Mouse (Mus musculus): Measurements from ENCODE around the gene Med10.

Gene Med10

DNA sequence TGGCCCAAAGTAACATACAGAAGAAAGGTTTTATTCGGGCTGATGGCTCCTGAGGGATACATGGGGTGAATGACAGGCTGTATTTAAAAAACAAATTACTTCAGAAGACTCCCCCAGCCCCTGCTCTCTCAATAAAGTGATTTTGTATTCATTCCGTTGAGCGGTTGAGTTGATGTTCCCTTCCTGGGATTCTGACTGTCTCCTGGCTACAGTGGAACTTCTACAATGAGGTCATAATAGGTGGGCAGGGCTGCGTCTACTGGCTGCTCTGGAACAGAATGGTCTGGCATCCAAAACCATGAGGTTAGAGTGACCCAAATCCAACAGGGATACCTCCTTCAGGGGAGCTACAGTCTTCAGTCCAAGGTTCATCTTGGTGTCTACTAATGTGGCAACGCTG is at the start of gene Med10:
Gene Med10 (plus strand): TSS at position 301 of the 400 bp plus-strand sequence.
- no peak for DNase-seq (ENCODE audit: low spot score in 2 of 2)

DNA sequence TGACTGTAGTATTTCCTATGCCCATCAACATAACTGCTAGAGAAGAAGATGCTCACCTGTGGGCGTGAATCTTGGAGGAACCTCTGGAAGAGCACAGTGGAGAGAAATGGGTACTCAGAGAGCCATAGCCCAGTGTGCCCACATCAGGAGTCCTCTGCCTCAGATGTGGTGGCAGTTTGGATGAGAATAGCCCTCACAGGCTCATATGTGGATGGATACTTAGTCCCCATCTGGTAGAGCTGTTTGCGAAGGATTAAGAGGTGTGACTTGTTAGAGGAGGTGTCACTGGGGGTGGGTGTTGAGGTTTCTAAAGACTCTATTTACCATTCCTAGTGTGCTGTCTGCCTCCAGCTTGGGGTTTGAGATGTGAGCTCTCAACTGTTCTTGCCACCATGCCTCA is 49.3 kb upstream of the Med10 start:
- DNase-seq (ENCODE audit: low spot score in 2 of 2), result no peak

DNA sequence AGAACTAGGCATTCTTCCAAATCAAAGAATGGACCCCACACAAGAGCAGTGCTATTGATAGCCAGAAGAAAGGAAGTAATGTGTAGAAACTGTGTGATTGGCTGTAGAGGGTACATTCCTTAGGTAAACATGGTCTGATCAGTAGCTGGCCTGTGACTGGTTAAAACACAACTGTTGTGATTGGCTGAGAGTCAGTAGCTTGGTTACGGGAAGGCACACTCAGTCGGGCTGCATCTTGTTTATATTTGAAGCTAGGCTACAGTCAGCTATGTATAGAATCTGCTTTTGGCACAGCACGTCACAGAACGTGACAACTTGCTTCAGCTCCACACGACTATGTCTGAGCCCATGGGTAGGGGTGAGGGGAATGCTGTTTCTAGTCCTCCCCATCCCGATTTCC is 43.2 kb upstream of the Med10 start:
- DNase-seq (ENCODE audit: low spot score in 2 of 2), result no peak

DNA sequence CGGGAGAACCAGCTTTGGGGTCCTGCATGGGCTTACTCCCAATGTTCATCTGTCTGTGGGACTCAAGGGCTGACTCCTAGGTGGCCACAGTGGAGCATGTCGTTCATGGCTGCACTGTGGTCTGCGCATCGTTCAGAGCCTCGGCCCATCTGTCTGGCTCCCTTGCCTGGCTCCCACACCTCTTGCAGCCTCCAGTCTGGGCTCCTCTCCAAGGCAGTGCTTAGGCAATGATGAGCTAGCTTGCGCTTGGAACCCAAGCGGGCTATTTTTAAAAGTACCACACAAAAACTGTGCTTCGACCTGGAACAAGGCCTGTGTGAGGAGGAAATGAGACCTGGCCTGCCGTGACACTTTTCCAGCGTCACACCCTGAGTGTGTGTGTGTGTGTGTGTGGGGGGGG is 40.8 kb upstream of the Med10 start:
- peak in 1 of 2 experiments; percentile 63 for DNase-seq (ENCODE audit: low spot score in 2 of 2)

DNA sequence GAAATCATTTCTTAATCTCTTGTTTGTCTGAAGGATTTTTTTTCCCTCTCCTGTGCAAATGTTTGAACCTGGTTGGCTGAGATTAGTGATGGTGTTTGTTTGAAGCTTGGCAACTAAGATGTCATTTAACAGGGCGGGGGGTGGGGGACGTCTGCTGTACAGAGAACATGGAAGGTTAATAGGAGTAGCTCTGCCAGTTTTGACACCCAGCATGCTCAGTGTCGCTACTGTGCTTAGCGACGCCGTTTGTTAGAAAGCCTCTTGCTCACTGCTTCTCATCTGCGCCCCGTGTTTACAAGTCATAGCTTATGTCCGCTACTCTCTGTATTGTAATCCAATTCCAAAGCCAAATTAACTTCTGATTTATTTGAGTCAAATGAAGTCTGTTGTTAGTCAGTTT is 37.5 kb upstream of the Med10 start:
- DNase-seq (ENCODE audit: low spot score in 2 of 2), result no peak

DNA sequence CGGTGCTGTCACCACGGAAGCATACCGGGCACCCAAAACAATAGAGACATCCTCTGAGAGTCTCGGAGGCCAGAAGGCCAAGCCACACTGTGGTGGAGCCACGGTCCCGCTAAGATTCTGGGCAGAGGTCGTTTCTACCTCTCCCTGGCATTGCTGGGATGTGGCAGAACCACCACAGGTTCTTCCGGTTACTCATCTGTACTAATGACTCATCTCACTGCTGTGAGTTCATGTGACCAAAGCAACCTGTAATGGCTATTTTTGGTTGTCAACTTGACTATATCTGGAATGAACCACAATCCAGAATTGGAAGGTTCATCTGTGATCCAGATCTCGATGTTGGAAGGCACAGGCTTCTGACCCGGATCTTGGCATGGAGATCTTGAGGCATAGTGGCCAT is 34.0 kb upstream of the Med10 start:
- no peak for DNase-seq (ENCODE audit: low spot score in 2 of 2)

DNA sequence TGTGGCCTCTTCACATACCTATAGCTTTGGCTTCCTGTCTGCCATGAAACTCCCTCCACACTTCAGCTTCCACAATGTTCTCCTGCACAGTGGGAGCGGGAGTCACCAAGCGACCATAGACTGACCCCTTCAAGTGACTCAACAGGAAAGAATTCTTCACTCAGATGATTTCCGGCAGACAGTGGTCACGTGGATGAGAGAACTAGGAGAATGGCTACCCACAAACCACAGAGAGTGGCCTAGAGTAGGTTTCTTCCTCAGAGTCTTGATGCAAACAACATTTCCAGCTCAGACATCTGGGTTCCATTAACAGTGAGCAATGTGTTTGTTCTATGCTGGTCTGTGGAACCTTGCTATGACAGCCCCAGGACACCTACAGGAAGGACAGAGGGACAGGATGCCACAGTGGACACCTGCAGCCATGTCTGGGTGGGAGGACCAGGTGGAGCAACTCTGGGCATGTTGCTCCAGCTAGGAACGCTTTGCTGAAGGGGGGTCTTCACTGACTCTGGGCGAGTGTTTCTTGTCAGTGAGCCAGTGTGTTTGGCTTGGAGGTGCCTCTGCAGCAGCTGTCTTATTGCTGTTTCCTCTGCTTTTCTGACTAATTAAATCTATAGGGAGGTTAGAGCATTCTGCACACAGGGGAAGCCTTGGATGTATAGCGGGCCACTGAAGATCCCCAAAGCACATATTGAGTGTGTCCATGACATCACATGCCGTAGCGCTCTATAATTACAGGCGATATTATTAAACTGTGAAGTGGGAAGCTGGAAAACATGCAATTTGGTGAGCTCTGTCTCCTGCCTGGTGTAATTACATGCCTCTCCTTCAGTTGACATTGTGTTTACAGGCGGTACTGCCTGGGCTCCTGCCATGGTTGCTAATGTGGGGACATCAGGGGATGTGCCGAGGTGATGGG is 31.4 kb upstream of the Med10 start:
- no peak for DNase-seq (ENCODE audit: low spot score in 2 of 2)

DNA sequence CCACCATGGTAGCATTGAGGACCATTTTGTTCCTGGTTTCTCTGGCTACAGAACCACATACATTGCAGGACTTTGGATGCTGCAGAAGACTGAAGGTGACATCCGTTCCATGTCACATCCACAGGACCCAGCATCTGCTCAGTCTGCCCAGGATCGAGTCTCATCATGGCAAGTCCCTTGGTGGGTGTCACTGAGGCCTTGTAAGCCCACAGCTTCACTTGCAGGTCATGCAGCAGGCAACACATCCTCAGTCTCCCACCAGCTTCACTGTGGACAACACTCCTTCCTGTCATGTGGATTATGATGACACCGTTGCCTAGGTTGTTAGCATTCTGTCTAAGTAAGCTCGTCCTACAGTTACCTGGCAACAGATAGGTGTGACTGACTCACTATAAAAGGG is 29.8 kb upstream of the Med10 start:
- no peak for DNase-seq (ENCODE audit: low spot score in 2 of 2)

DNA sequence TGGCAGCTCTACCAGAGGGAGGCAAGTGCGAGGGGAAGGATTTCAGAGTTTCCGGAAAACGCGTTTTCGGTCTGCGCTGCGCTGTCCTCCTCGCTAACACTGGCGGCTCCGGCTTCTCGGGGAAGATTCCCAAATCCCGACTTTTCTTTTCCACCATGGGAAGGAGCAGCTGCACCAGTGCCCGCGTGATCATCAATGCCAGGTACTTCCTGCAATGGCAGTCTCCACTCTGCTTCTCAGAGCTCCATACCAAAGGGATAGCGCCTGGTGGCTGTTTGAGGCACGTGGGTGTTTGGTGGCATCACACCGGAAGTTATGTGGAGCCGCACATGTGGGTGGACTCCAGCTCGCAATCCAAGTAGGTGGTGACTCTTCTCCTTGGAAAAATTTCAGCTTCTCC is 24.0 kb upstream of the Med10 start:
- DNase-seq (ENCODE audit: low spot score in 2 of 2), result no peak

DNA sequence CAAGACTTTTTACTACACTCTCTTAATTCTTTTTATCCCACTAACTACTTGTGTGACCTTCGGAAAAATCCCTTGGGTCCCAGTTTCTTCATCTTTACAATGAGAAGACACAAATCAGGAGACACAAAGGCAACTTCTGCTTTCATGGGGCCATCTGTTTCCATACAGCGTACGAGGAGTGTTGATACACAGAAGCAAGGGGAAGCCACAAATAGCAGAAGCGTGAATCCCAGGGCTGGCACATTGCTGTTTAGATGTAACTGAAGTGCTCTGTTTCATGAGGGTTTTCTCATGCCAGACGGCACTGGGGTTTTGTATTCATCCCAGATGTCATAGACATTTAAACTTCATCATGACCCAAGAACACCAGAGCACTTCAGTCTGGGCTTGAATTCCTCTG is 13.5 kb upstream of the Med10 start:
- DNase-seq (ENCODE audit: low spot score in 2 of 2), result no peak

DNA sequence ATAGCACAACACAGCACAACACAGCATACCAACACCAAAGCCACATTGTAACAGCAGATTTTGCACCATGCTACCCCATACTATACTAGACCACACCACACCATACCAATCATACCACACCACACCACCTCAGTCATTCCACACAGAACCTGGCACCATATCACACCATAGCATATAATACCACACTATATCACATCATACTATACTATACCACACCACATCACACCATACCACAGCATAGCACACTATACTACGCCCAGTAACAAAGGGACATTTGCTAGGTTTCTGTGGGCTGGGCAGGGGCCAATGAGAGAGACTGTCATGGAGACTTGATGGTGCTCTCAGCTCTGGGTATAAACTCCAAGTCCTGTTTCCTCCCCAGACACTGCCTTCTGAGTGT is 10.4 kb upstream of the Med10 start:
- no peak for DNase-seq (ENCODE audit: low spot score in 2 of 2)

DNA sequence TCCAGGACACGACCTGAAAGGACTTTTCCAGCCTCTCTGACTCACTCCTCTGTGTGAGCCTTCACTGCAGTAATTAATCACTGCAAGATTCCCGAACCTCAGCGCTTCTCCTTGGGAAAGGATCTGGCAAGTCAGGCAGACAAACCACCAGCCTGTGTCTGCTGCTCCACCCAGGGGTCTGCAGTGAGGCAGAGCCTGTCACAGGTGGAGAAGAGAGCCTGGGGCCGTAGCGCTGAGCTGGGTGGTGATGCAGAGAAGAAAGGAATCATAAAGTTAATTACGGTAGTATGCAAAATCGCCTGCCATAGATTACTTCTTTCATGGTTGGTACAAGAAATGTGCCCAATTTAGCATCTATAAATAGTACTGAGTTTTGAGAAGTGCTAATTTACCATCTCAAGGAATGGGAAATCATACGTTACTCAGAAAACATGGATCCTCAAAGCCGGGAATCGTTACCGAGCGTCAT is 9.6 kb upstream of the Med10 start:
- DNase-seq (ENCODE audit: low spot score in 2 of 2), result no peak

DNA sequence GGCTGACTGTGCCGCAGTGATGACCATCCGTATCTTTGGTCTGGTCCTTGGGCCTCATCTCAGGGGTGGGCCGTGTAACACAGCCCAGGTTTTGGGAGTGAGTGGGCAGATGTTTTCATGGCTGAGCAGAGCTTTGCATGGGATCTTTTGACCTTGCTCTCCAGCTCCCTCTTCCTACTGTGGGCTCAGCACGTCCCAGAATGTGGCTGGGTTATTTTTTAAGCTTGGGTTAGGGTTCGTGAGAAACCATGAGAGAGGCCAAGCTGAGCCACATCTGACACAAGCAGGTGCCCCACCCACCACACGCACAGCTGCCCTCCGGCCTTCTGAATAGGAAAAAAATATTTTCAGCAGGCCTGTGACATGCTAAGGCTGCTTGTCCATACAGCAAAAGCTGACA is 7.4 kb upstream of the Med10 start:
- DNase-seq (ENCODE audit: low spot score in 2 of 2), result no peak

DNA sequence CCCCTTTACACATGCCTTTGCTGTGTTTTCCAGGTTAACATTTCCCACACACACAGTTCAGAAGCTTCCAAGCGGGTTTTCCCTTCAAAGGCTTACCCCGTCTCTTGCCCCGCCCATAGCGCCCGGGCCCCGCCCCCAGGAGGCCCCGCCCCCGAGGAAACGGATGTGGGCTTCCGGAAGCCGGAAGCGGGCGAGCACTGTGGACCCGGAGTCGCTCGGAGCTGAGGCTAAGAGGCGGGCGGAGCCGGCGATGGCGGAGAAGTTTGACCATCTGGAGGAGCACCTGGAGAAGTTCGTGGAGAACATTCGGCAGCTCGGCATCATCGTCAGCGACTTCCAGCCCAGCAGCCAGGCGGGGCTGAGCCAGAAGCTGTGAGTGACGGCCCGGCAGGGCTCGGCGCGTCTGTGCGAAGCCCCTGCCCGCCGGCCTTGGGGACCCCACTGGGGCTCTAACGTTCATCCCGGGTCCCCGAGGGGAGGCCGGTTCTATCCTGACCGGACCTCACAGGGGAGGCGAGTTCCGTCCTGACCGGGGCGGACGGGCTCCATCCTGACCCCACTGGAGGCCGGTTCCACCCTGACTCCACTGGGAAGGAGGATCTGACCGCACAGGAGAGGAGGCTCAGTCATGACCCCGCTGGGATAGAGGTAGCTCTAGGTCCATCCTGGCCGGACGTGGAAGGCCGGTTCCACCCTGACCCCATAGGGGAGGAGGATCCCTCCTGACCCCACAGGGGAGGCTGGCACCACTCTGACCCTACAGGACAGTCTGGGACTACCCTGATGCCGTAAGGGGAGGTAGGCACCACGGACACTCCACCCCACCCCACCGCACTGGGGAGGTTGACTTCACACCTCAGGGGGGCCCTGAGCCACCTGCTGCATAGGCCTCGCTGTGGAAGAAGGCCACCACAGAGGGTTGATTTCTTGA is 7.8 kb downstream of the Med10 start:
- DNase-seq (ENCODE audit: low spot score in 2 of 2), result peak; percentile 81 to 91

DNA sequence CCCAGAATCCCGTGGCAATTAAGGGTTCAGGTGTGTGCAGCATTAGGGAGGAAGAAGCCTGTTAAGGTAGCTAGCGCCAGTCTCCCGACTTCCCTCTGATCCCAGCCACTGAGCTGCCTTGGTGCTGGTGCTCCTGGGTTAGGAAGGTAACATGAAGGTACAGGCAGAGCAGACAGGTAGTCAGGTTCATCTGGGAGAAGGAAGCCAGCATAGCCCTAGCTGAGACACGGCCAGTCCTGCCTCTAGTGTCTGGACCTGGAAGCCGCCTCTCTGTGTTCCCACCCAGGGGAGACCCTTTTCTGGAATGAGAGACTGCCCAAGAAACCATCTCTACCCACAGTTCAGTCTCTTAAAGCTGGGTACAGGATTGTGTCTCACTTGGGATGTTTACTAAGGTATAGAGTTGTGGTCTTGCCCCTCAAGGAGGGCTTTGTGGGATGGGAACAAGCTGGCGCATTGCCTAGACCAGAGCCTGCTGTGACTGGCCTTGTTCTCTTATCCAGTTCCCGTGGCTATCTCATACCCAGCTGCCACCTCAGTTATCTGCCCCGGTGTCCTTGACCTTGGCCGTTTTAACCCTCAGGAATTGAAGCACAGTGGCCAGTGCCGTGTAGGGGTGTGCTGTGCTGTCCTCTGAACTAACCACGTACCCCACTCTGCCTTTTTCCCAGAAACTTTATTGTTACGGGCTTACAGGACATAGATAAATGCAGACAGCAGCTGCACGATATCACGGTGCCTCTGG is 8.9 kb downstream of the Med10 start:
- no peak for DNase-seq (ENCODE audit: low spot score in 2 of 2)

DNA sequence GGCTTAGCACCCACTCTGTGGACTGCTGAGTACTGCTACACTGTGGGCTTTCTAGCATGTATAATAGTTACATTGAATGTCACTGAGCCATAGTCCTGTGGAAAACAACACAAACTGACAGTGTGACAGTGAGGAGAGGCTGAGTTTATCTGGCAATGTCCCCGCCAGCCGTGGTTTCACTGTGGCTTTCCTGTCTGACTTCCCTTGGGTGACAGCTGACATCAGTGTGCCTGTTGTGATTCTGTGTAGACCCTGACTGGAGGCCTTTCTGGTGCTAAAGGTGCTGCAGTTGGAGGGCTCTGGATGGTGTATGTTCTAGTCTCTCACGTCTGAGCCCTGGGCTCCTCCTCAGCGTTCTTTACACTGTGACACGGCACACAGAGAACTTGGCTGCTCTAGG is 11.7 kb downstream of the Med10 start:
- no peak for DNase-seq (ENCODE audit: low spot score in 2 of 2)

DNA sequence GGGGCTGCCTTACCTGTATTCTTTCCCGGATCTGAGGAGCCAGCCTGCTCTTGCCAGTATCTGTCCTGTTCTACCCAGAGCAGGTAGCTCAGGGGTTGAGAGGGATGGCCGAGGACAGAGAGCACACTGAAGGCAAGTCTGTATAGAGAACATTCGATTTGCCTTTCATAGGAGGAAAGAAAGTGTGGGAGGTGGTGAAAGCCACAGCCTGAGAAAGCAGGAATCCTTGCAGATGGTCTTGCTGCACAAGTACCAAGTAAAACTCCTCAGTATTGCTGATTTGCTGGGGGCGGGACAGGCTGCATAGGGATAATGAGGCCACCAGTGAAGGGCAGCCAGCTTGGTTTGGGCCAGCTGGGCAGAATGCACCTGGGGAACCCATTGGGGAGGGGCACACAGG is 16.1 kb downstream of the Med10 start:
- no peak for DNase-seq (ENCODE audit: low spot score in 2 of 2)

DNA sequence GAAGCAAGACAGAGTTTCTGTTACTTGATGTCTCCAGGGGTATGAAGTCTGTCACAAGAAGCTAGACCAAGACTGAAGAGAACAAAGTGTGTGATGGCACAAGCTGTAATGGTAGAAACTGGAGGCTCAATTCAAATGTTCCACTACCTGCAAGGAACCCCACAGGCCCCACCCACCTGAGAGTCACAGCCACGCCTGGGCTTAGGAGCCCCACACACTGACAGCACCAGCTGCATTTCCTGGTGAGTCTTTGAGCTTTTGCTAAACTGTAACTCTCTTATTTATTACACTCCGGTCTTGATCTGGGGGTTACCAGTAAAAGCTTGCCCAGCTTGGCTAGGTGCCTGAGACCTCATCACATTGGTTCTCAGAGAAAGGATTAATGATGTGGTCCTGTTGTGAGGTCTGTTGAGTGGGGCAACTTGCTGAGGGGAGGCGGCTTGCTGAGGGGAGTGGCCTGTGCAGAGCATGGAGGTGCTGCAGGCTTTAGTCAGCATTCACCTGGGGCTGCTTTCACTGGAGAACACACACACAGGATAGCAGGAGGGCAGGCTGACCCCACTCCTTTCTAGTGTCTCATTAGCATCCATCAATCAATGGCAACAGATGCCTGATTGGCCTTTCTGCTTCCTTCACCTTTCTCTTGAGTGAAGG is 19.1 kb downstream of the Med10 start:
- DNase-seq (ENCODE audit: low spot score in 2 of 2), result no peak

DNA sequence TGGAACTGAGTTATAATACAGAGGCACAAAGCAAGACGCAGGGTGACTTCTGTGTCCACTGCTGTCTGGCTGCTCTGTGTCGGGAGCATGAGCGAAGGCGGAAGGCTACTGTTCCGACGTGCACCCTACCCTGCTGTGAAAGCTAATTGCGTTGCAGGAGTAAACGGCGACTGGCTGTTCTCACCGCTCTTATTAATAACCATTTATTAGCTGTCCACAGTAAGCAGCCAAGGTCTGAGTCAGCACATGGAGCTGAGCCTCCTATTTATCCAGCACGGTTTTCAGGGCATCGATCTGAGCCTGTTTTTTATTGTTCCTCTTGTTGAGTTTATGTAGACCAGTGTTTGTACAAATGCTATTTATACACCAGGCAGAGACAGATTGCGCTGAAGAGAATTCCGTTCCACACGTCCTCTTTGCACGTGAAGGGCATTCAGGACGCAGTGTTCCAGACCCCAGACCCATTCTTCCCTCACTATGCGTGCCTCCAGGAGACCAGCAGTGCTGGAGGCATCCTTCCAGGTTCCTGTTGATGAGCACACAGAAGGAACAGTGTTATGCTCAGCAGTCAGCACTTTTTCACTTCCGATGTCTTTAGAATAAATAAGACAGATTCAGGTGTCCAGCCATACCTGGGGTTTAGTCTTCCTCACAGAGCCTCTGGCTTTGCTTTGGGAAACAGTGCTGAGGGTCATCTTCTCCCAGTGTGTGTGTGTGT is 21.9 kb downstream of the Med10 start:
- DNase-seq (ENCODE audit: low spot score in 2 of 2), result no peak

DNA sequence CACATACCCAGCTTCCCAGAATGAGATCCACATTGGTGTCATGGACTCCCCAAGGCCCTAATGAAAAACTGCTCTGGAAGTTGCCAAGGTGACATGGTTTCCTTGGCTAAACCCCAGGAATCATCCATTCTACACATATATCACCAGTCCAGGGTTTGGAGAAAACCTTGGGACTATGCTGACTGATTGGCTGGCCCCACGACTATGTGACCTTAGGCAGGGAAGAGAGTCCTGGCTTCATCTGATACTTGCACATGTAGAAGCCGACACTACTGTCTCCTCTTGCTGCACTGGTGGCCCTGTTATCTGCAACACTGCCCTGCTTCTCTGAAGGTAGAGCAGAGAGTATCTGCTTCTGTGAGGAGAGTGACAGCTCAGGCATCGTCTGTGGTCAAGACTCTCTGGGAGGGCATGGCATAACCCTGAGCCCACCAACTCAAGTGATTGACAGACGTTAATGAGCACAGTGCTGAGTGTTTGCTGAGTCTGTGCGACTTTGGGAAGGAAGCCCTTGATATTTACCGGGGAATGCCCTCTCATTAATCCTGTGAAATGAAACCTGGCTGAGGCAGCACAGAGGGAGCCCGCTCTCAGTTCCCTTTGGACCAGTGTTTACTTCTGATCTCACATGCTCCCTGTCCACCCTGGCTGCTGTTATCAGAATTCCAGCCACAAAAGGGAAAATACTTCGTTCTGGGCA is 23.4 kb downstream of the Med10 start:
- no peak for DNase-seq (ENCODE audit: low spot score in 2 of 2)

All from urinary bladder, postnatal 4 days (tissue).